Mouse (Mus musculus) layer of hippocampus, adult 9-10 months (tissue): ENCODE data around the gene Gucy2d.

Experiments
- DNase-seq: peaks from one replicate; pipeline ENCODE4 v3.0.0; 2022; ENCODE audit warnings: low spot score

Gucy2d gene

DNA sequence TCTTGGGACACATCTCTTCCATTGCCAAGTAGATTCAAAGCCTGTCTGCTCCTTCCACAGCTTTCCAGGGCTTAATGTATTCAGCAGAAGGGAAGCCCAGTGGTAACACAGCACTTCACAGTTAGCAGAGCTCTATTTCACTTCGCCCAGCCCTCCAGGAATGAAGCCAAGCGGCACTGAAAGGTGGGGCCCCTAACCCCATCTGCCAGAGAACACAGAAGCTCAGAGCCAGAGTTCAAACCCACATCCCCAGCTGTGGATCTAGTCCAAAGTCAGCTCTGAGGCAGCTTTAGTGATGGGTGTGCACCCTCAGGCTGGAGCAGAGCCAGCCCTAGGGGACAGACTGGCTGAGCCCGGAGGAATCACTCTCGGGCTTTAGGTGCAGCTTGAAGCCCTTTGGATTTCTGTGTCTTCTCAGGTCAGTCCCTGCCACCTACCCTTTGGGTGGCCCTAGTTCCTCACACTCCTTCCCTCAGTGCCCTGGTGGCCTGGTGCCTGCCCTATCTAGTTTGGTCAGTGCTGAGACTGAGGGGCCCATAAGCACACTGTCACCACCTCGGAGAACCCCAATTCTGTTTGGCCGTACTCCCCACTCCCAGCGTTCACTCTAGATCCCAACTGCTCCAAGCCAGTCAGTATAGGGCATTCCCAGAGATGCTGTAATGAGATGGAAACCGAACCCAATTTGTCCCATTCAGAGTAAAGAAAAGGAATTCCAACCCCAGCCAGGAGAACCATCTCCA, 83.0 kb downstream of the Gucy2d start:
- no peak for DNase-seq

DNA sequence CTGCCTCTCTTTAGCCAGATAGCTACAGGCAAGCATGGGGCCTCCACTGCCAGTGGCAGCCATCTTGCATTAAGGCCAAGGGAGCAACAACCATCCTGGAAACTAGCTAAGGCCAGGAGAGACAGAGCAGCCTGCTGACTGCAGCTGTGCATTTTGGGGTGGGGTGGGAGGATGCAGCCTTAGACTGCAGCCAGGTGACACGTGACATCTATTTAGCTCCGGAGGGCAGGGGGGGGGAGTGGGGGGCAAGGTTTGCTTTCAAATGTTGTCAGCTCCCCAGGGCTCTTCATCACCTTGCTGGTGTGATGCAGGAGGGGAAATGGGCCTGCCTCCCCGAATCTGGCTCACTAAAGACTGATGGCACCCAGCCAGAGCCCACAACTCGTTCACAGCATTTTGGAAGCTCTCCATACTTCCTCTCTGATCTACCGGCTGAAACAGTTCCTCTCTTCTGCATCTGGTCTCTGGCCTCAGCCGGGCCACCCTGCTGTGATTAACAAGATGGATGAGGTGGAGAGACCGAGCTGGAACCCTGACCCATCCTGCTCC, 83.7 kb downstream of the Gucy2d start:
- peak; percentile 20 for DNase-seq

DNA sequence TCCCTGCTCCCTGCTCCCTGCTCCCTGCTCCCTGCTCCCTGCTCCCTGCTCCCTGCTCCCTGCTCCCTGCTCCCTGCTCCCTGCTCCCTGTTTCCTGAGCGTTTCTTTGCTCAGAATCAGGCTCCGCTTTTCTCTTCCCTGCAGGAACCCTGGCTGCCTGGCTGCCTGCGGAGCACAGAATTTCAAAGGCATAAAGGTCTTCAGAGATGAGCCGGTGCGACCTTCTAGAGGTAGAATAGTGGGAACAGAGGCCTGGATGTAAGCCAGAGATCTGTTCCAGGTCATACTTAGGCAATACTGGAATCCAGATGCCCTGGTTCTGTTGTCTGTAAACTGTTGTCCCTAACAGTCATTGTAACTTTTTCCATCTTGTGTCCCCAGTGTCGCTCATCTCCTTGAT, 84.2 kb downstream of the Gucy2d start:
- DNase-seq, result no peak

DNA sequence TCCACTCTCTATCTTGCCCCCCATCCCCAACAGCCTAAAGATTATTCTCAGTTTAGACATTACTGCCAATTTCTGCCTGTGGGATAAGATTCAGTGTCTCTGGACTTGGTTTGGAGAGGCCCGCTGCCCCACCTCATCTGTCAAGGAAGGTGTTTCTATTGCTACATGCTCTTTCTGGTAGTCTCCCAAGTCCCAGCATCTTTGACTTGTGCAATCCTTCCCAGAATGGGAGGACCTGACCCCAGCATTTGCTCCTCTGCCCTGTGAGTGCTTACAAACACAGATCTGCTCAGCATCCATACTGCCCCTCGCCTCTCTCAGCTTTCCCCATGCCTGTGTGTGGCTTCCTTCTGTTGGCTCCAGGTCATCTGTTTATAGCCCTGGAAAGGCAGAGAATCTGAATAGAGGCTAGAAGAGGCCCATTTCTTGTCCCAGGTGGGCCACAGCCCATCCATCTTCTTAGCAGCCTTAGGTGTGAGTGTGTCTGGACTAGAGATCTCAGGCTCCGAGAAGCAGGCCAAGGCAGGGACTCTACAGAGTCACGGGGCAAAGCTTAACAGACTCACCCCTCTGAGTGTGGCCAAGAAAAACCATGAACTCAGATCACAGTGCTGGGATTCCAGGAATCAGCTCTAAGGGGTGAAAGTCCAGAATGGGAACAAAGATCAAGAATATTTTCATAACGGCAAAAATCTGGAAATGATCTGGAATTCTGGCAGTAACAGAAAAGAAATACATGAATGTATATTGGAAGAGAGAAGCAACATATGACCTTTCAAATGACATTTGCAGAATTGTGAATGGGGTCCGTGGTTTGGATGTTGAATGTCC, 84.9 kb downstream of the Gucy2d start:
- DNase-seq, result no peak
